10 mouse cellular contexts compared by ENCODE assay signal in genomic region chr6:37473674-37474342, GRCm38 (mm10). TPM values are rescaled to one million over a fixed set of nuclear protein-coding genes. Genes with fewer than 3 reads are reported as not detected.
DNase-seq lines count a peak whose midpoint lies in the region; ATAC-seq lines count a peak whose summit lies in the region.
"Had no signal": no experiment of that assay in that cellular context is flagged by ENCODE, and none has a peak within 500 bp of the region (broad histone marks: within the 10 kb centered on the region; RNA-seq: fewer than 3 reads in every experiment).

No protein-coding gene starts in this region.

- H3K27me3 ChIP-seq in hindbrain, embryonic 16.5 days (replicated peaks; ENCODE audit: control insufficient read depth, insufficient read depth, low read length): no peaks in the 10 kb centered on the region

- no peaks in the 10 kb centered on the region for H3K9me3 ChIP-seq in hindbrain, embryonic 16.5 days (ENCODE audit: control insufficient read depth, low read length)

- no peak overlapping the region for H3K4me2 ChIP-seq in hindbrain, embryonic 16.5 days (ENCODE audit: low read length)

- no peak overlapping the region for H3K27ac ChIP-seq in hindbrain, embryonic 16.5 days (ENCODE audit: low read depth, low read length)

- no peak overlapping the region for H3K4me3 ChIP-seq in hindbrain, embryonic 16.5 days (ENCODE audit: low read length)

- 92% methylated on average over 4 of the region's 4 CpGs for WGBS in hindbrain, embryonic 16.5 days

- DNase-seq in heart, adult 8-10 months (ENCODE audit: low spot score): peak; percentile 19
- DNase-seq in heart, adult 9 months (ENCODE audit: low spot score in 2 of 2): no peak
- DNase-seq in A20 (ENCODE audit: low read depth, low spot score): peak; percentile 26
- DNase-seq in T-cell, adult 2 months (ENCODE audit: low spot score): peak; percentile 15
- peak; percentile 24 for DNase-seq in layer of hippocampus, adult 9-10 months (ENCODE audit: low spot score)
- DNase-seq in thymus, postnatal 36 days: peak; percentile 20 to 28
- no peak for DNase-seq in cerebellum, adult 8-10 months

- ATAC-seq in hindbrain, embryonic 16.5 days: no peak

- no peaks in the 10 kb centered on the region for H3K36me3 ChIP-seq in hindbrain, embryonic 16.5 days (ENCODE audit: control insufficient read depth, insufficient read depth, low read length)

- H3K9ac ChIP-seq in hindbrain, embryonic 16.5 days (ENCODE audit: low read depth, low read length): no peak overlapping the region

- H3K4me1 ChIP-seq in hindbrain, embryonic 16.5 days (ENCODE audit: control insufficient read depth, insufficient read depth, low read depth, low read length): no peaks in the 10 kb centered on the region

RNA-seq across cellular contexts. Expression of gene Creb3l2, which starts 31.9 kb away (rescaled TPM):
- total RNA-seq in heart, adult 8-10 months (2022): 10 to 100 TPM; 21.8 to 23.8 (median 23.2) TPM
- 3.3 and 4.6 TPM in 2 replicates for polyA plus RNA-seq in hindbrain, embryonic 16.5 days (2015; fragmentation: Nextera tagmentation; extraction: Ambion mirVana)

RNA-seq across cellular contexts. Expression of gene Akr1d1, which starts 56.2 kb away (rescaled TPM):
- not detected for total RNA-seq in heart, adult 8-10 months (2022)
- polyA plus RNA-seq in hindbrain, embryonic 16.5 days (2015; fragmentation: Nextera tagmentation; extraction: Ambion mirVana): not detected in 2 replicates
- polyA plus RNA-seq: gonadal fat pad, adult 2 months; lung, embryonic 16.5 days had no signal

Comparison
In these comparisons a context has a peak if more than half of its experiments do, and no peak if none do; other contexts are left out.
1. DNase-seq: peak in heart, adult 8-10 months (single experiment), A20 (single experiment), T-cell, adult 2 months (single experiment), layer of hippocampus, adult 9-10 months (single experiment) and thymus, postnatal 36 days (2 of 2); none in heart, adult 9 months (0 of 2) and cerebellum, adult 8-10 months (single experiment).